Mouse (Mus musculus) cortical plate, adult 2 months (tissue): ENCODE results near the gene Luzp2.

Experiments used
- CTCF ChIP-seq: fragments of 200-500 bp; IDR thresholded peaks from 2 replicates; pipeline ENCODE4 v1.5.1; 2011; ENCODE audit warnings: mild to moderate bottlenecking, control low read depth, low read length; ENCODE audit not compliant: insufficient read depth; ENCODE audit errors: extremely low read depth
- POLR2A ChIP-seq: fragments of 200-500 bp; IDR thresholded peaks from 2 replicates; pipeline ENCODE4 v1.6.1; 2011; ENCODE audit warnings: mild to moderate bottlenecking, low read length, control low read depth; ENCODE audit not compliant: insufficient read depth; ENCODE audit errors: extremely low read depth

- no peak for TF ChIP-seq CTCF
- TF ChIP-seq POLR2A, result no peak
These were observed 16.7 kb upstream of the Luzp2 start for GRCm38 (mm10) chr7:54818606-54819005.
